Mouse (Mus musculus) urinary bladder, postnatal 0 days (tissue): ENCODE measurements around the gene Rnf5. TPM values are rescaled to one million over a fixed set of nuclear protein-coding genes. Genes with fewer than 3 reads are reported as not detected.

Experiments used
- polyA plus RNA-seq: library from polyadenylated mRNA; unstranded; fragments of >200 nt; fragmentation: Nextera tagmentation; extraction: Ambion mirVana; gene quantifications from 2 replicates; pipeline ENCODE4 v1.2.1, GENCODE M21; 2015

The Rnf5 gene
- 60.2 and 63.2 TPM in 2 replicates for polyA plus RNA-seq

DNA sequence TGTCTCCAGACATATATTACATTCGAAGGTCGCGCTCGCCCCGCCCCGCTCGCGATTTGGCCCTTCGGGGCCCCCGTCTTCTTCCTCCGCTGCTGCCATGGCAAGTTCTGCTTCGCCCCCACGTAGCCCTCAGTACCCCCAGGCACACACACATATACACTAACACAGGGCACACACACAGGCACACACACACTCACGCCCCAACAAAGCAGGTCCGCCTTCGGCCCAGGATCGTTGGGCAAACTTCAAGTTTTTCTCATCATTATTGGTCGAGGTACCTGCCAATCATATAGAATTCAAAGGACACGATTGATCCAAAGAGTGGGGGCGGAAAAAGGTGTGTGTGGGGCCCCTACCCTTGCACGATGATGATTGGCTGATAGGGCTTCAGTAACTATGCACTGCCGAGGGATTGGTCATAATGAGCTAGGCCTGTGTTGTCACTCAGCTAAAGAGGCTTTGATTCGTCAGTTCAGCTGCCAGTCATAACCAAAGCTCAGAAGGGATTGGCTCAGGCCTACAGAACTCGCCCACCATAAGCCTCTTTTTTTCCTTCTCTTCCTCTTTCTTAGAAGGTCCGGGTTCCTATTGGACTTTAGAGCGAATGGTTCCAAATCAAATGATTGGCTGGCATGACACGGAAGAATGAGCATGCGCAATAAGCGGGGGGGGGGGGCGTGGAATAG lies at the start of gene Rnf5:
TSS of gene Rnf5 (minus strand) at position 316 of the 686 bp plus-strand sequence.

DNA sequence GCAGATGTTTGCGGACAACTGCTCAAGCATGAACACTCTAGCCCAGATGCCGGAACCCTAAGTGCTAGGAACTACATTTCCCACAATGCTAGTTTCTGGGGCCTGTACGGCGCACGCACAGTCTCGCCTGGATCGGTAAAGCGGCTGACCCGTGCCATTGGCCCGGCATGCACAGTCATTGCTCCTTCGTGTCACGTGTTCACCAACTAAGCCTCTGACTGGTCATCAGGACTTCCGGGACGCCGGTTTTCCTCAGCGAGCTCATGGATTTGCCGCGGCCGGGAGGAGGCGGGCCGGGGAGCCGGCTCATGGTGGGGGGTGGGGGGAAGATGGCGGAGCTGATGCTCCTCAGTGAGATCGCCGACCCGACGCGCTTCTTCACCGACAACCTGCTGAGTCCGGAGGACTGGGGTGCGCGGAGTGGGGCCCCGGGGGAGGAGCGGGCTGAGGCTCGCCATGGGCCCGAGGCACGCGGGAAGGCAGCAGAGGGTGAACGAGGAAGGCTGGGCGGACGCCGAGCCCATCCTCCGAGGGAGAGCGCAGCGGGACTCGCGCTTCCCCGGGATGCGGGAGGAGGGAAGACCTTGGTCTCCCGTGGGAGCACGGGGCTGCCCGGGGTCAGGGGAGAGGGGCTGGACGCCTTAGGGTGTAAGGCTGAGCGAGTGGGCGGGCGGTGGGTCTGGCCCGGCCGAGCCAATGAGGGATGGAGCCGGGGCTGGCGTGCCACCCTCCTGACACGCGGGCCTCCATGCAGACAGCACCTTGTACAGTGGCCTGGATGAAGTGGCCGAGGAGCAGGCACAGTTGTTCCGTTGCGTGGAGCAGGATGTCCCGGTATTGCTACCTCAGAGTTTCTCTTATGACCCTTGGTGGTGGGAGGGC lies 43.7 kb upstream of the Rnf5 start, which contains the start of gene Atf6b:
TSS of gene Atf6b (plus strand) at position 241 of the 882 bp plus-strand sequence.

DNA sequence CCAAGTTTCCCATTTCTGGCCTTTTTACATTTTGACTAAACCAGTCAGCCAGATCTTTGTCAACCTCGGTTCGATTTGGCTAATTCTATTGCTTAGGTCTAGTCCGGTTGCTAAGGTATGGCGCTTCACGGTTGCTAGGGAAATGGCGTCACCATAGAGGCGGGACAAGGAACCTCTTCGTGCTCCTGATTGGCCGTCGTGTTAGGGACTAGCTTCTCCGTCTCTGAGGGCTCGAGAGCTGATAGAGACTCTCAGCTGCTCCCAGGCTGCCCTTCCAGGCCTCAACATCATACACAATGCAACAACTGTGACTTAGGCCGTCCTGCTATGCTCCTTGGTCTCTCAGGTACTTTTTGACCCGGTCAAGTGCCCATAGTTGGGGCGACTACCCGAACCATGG lies 41.1 kb upstream of the Rnf5 start, which contains the start of gene Fkbpl:
TSS of gene Fkbpl (plus strand) at position 157 of the 400 bp plus-strand sequence.

DNA sequence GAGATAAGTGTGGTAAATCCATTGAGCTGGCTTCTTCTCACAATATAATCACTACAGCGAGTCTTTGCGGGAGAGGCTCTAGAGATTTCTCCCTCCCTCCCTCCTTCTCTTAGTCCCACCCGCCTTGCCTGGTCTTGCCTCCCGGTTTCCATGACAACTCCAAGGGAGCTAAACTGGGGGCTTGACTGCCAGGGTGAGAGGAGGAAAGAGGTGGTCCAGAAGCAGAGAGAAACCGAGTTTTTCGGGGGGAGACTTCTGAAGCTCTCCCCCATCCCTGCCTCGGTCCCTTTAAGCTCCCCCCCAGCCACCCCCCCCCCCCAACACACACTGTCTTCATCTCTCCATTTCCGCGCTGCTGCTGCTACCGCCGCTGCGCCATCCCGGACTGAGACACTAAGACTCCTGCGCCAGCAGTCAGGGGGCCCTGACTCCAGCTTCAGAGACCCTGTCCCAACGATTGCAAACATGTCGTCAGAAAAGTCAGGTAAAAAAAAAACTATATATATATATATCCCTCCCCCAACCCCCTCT lies 25.8 kb upstream of the Rnf5 start, which contains the start of gene Prrt1:
TSS of gene Prrt1 (plus strand) at position 313 of the 531 bp plus-strand sequence.

DNA sequence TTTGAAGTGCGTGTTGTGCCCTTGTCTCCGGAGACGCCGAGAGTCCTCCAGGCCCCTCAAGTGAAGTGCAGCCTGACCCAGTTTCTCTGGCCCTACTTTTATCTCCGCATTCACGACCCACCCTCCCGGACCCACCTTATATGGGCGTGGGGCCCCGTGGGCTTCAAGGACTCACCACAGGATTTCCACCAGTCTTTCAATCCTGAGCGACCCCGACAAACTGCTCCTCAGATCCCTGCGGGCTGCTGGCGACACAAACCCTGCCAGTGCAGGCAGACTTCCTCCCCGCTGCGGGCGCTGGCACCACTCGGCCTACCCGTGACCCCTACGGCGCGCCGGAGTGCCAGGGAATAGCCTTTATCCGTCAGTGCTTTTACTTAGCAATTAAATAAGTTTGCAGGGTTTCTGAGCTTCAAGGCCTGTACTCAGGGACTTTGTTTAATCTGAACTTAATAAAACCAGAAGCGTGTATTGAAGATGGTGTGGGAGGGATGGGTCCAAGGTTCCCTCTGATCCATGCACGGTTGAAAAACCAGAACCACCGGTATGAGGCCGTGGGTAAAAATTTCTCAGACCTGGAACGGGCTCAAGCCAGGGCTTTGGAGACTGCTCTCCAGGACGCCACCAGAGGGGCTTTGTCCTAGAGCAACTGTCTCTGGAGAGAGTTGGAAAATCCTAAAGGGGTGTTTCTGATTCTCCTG lies 24.6 kb upstream of the Rnf5 start, which contains the start of gene Ppt2:
TSS of gene Ppt2 (minus strand) at position 568 of the 701 bp plus-strand sequence.

DNA sequence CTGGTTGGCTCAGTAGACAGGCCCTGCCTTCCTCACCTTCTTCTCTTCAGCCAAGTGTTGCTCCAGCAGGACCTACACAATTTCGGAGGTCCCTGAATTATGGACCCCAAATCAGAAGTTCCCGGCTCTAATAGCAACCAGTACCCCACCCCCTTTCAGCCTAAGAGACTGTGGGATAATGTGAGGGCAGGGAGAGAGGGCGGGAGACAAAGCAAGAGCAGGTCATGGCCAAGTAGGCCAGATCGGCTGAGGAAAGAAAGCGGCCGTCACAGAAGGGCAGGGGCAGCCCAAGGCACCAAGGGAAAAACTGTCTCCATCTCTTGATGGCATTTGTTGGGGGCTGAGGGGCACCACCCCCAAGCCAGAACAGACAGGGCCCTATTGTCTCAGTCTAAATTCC lies 12.4 kb upstream of the Rnf5 start, which contains the start of gene Egfl8:
TSS of gene Egfl8 (minus strand) at position 101 of the 400 bp plus-strand sequence.

DNA sequence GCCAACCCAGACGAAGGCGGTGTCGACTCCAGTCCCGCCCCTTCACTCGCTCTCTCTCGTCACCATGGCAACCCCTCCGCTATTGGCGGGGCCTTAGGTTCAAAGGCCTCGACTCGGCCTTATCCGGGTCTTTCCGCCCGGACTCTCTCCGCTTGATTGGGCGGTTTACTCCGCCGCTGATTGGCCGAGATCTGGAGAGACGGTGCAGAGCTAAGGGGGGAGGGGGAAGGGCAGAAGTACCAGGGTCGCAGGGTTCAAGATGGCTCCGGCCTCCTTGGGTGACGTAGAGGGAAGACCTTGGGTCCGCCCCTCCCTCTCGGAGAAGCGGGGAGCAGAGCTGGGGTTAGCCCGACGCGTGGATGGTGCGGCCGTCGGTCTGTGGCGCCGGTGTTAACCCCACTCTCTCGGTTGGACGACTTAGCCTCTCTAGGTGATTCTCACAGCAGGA lies 595 bp upstream of the Rnf5 start, which contains the start of gene Agpat1:
TSS of gene Agpat1 (plus strand) at position 202 of the 448 bp plus-strand sequence.

DNA sequence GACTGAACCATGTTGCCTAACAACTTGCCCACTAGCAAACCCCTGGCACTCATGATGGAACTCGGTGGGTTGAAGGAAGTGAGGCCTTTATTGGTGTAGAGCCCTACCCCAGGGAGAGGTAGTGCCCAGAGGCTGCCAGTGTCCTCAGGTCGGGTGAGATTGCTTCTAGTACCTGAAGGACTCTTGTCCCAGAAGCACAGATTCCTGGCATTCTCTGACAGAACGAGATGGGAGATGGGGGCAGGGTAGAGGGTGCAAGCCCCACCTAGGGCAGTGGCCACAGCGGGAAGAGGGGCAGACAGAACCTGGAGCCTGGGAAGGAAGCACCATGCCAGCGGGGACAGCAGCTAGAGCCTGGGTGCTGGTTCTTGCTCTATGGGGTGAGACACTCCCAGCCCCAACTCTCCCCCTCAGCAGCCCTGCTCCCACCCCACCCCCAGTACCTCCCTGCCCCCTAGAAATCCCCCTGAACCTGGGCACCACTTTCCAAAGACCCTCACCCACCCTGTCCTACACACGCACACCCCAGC lies 5.9 kb downstream of the Rnf5 start, which contains the start of gene Ager:
TSS of gene Ager (plus strand) at position 297 of the 530 bp plus-strand sequence.

DNA sequence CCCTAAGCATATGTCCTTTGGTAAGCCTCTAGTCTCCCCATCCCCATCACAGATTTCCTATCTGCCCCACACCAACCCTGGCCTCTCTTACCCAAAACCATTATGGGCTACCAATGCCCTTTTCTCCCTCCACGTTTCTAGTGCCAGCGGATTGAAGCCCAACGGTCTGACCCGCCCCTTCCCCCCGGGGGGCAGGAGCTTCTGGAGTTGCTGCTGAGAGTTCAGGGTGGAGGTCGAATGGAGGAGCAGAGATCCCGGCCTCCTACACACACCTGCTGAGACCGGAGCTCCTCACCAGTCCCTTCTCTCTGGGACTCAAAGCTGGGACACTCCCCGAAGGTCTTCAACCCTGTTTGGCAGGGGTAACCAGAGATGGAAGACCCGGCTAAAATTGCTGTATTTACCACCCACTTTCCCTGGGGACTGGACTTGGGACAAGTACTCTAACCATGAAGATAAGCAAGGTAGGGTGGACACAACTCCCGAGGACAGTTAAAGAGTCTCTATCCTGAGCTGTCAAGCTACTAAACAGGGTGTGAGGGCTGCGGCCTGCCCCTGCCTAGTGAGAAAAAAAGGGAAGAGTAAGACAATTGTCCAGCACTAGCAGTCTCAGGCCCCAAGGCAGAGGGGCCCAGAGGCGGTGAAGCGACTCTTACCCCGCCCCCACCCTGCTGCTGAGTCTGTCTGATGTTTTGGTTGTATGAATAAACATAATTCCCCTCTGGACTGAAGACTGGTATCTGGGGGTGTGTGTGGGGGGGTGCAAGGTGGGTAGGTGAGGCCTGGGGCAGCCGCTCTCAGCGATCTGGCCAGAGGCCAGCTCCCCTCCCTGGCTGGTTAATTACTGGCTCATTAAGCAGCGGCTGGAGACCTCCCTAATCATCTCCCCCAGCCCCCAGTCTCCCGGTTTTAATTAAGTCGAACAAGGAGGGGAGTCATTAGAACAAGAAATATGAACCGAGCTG lies 12.2 kb downstream of the Rnf5 start, which contains the start of gene Pbx2:
TSS of gene Pbx2 (plus strand) at position 238 of the 965 bp plus-strand sequence.

DNA sequence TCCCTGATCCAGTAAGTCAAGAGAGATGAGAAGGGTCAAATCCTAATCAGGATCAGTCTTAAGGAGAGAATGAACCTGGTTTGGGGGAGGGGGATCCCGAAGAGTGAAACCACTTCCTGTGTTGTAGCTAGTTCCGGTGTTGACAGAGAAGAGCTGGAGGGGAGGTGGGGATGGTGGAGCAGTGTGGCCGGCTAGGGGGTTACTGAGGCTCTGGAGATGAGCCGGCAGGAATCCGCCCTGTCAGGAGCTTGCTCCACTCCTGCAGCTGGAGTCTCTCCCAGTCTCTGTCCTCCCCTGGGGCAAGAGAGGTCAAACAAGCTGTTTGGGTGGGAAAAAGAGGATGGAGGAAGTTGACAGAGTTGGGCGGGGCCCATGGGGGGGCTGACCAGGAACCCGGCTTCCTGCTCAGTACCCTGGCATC lies 13.8 kb downstream of the Rnf5 start, which contains the start of gene Gpsm3:
TSS of gene Gpsm3 (plus strand) at position 126 of the 421 bp plus-strand sequence.

DNA sequence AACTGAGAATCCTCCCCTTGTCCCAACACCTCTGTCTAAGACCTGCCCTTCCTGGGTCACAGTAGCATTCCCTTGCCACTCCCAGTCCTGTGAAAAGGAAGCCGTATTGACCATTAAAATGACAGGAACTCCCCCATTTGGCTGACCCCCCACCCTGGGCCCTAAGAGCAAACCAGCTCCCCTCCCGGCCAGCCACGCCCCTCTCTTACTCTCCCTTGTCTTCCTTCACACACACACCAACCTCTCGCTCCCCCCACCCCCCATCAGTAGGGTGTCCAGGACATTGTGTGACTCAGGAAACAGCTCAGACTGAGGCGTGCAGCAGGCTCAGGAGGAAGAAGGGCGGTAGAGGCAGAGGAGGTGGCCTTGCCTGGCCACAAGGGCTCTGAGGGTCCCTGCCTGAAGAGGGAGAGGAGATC lies 39.5 kb downstream of the Rnf5 start, which contains the start of gene Notch4:
TSS of gene Notch4 (plus strand) at position 266 of the 419 bp plus-strand sequence.

Other genes with a start within 250 kb of the Rnf5 start
- not detected in 2 replicates for gene Btnl2, start 248.9 kb downstream of the Rnf5 start, polyA plus RNA-seq
- not detected in 2 replicates for gene Btnl1, start 226.6 kb downstream of the Rnf5 start, polyA plus RNA-seq
- 0.42 and 0.47 TPM in 2 replicates for gene BC051142, start 204.9 kb downstream of the Rnf5 start, polyA plus RNA-seq
- gene Btnl4, start 126.4 kb downstream of the Rnf5 start, polyA plus RNA-seq = not detected in 2 replicates
- not detected in 2 replicates for gene Btnl6, start 86.3 kb downstream of the Rnf5 start, polyA plus RNA-seq
- gene Notch4, start 39.4 kb downstream of the Rnf5 start, polyA plus RNA-seq = 3.1 and 3.6 TPM in 2 replicates
- gene Gpsm3, start 13.9 kb downstream of the Rnf5 start, polyA plus RNA-seq = 11.3 and 21.2 TPM in 2 replicates
- gene Pbx2, start 12.4 kb downstream of the Rnf5 start, polyA plus RNA-seq = 4.4 and 4.6 TPM in 2 replicates
- 3.3 TPM in 2 replicates for gene Ager, start 5.8 kb downstream of the Rnf5 start, polyA plus RNA-seq
- 38.4 and 38.6 TPM in 2 replicates for gene Agpat1, start 572 bp upstream of the Rnf5 start, polyA plus RNA-seq
- gene Egfl8, start 12.3 kb upstream of the Rnf5 start, polyA plus RNA-seq = 3.3 and 4.4 TPM in 2 replicates
- gene Ppt2, start 24.8 kb upstream of the Rnf5 start, polyA plus RNA-seq = 24.8 and 24.9 TPM in 2 replicates
- 1.0 and 1.1 TPM in 2 replicates for gene Prrt1, start 25.8 kb upstream of the Rnf5 start, polyA plus RNA-seq
- gene Fkbpl, start 41.1 kb upstream of the Rnf5 start, polyA plus RNA-seq = 10.7 and 11.7 TPM in 2 replicates
- gene Atf6b, start 43.5 kb upstream of the Rnf5 start, polyA plus RNA-seq = 42.0 and 42.9 TPM in 2 replicates
- gene Tnxb, start 66.8 kb upstream of the Rnf5 start, polyA plus RNA-seq = 5.9 and 6.1 TPM in 2 replicates
- 6.9 and 10.8 TPM in 2 replicates for gene C4b, start 140.2 kb upstream of the Rnf5 start, polyA plus RNA-seq
- not detected in 2 replicates for gene Cyp21a1, start 200.9 kb upstream of the Rnf5 start, polyA plus RNA-seq
- gene Stk19, start 233.3 kb upstream of the Rnf5 start, polyA plus RNA-seq = 22.1 and 24.9 TPM in 2 replicates
- gene Dxo, start 233.3 kb upstream of the Rnf5 start, polyA plus RNA-seq = 25.1 and 25.6 TPM in 2 replicates
- 25.2 and 29.7 TPM in 2 replicates for gene Skiv2l, start 246.5 kb upstream of the Rnf5 start, polyA plus RNA-seq
- gene Nelfe, start 246.7 kb upstream of the Rnf5 start, polyA plus RNA-seq = 50.7 and 59.0 TPM in 2 replicates